Mouse (Mus musculus) ES-Bruce4 (cell line): ENCODE data around the gene Ptprm. TPM values are rescaled to one million over a fixed set of nuclear protein-coding genes. Genes with fewer than 3 reads are reported as not detected.

ENCODE experiments used
- H3K27ac ChIP-seq: 2 replicates; pipeline ENCODE4 v1.5.1; 2012; ENCODE audit warnings: low read length, inconsistent platforms; ENCODE audit not compliant: insufficient read depth
- H3K27me3 ChIP-seq: 2 replicates; pipeline ENCODE4 v1.6.1; 2012; ENCODE audit warnings: mild to moderate bottlenecking, low read length, inconsistent platforms; ENCODE audit not compliant: control insufficient read depth, poor library complexity, insufficient read depth, severe bottlenecking
- H3K36me3 ChIP-seq: 2 replicates; pipeline ENCODE4 v1.6.1; 2012; ENCODE audit warnings: inconsistent platforms, mild to moderate bottlenecking, low read length, moderate library complexity; ENCODE audit not compliant: control insufficient read depth, poor library complexity, insufficient read depth, severe bottlenecking
- H3K4me1 ChIP-seq: one replicate; pipeline ENCODE4 v1.8.1; 2011; ENCODE audit warnings: low read length; ENCODE audit not compliant: control insufficient read depth, insufficient read depth
- H3K4me3 ChIP-seq: 2 replicates; pipeline ENCODE4 v1.5.1; 2011; ENCODE audit warnings: low read depth, mild to moderate bottlenecking, low read length
- H3K9ac ChIP-seq: 2 replicates; pipeline ENCODE4 v1.6.1; 2012; ENCODE audit warnings: low read depth, mild to moderate bottlenecking, inconsistent platforms; ENCODE audit not compliant: poor library complexity, severe bottlenecking
- H3K9me3 ChIP-seq: replicated peaks from 2 replicates; pipeline ENCODE4 v1.6.1; 2012; ENCODE audit warnings: mild to moderate bottlenecking, low read length, inconsistent platforms; ENCODE audit not compliant: control insufficient read depth, poor library complexity, insufficient read depth, severe bottlenecking
- CTCF ChIP-seq: IDR thresholded peaks from one replicate; pipeline ENCODE4 v1.8.1; 2011; ENCODE audit warnings: low read depth, low read length
- EP300 ChIP-seq: IDR thresholded peaks from 2 replicates; pipeline ENCODE4 v1.6.1; 2011; ENCODE audit warnings: low read depth, low read length; ENCODE audit not compliant: insufficient read depth
- POLR2A ChIP-seq: IDR thresholded peaks from one replicate; pipeline ENCODE4 v1.8.1; 2011; ENCODE audit warnings: low read length; ENCODE audit not compliant: insufficient read depth
- polyA plus RNA-seq: library from polyadenylated mRNA; stranded (reverse); fragments of >200 nt; gene quantifications from 2 replicates; pipeline ENCODE4 v1.2.4, GENCODE M21; 2011; ENCODE audit warnings: low read depth; ENCODE audit not compliant: missing spikeins, insufficient read depth, insufficient read length

The Ptprm gene
- polyA plus RNA-seq, 1 experiment: 10.8 TPM

- H3K4me1 ChIP-seq: no peaks in the 10 kb centered on the region
- H3K27ac ChIP-seq: no peak overlapping the region
- H3K9me3 ChIP-seq: no peaks in the 10 kb centered on the region
- no peak overlapping the region for H3K4me3 ChIP-seq
- no peak for TF ChIP-seq CTCF
- no peak for TF ChIP-seq POLR2A
- TF ChIP-seq EP300: no peak
- H3K27me3 ChIP-seq: no peaks in the 10 kb centered on the region
- H3K9ac ChIP-seq: no peak overlapping the region
- no peaks in the 10 kb centered on the region for H3K36me3 ChIP-seq
Observed at GRCm38 (mm10) chr17:66696531-66697172, 657.6 kb downstream of the Ptprm start.

- Histone ChIP-seq H3K4me3 (no peak overlapping the region), H3K9ac (no peak overlapping the region), H3K36me3 (no peaks in the 10 kb centered on the region), H3K27me3 (no peaks in the 10 kb centered on the region), H3K4me1 (no peaks in the 10 kb centered on the region), H3K9me3 (no peaks in the 10 kb centered on the region), H3K27ac (no peak overlapping the region)
- TF ChIP-seq CTCF (no peak), EP300 (no peak), POLR2A (no peak)
Observed at GRCm38 (mm10) chr17:66694326-66694725, 659.9 kb downstream of the Ptprm start.

- Histone ChIP-seq H3K9ac (no peak overlapping the region), H3K9me3 (no peaks in the 10 kb centered on the region), H3K36me3 (no peaks in the 10 kb centered on the region), H3K27ac (no peak overlapping the region), H3K27me3 (no peaks in the 10 kb centered on the region), H3K4me1 (no peaks in the 10 kb centered on the region), H3K4me3 (no peak overlapping the region)
- TF ChIP-seq POLR2A: no peak
- no peak for TF ChIP-seq EP300
- no peak for TF ChIP-seq CTCF
Observed at GRCm38 (mm10) chr17:66693676-66694304, 660.5 kb downstream of the Ptprm start.

GRCm38 (mm10) chr17:66692941-66693675, 661.1 kb downstream of the Ptprm start:
- Histone ChIP-seq H3K27me3 (no peaks in the 10 kb centered on the region), H3K9me3 (no peaks in the 10 kb centered on the region), H3K4me1 (no peaks in the 10 kb centered on the region), H3K4me3 (no peak overlapping the region), H3K36me3 (no peaks in the 10 kb centered on the region), H3K9ac (no peak overlapping the region), H3K27ac (no peak overlapping the region)
- TF ChIP-seq EP300: no peak
- no peak for TF ChIP-seq CTCF
- no peak for TF ChIP-seq POLR2A

GRCm38 (mm10) chr17:66688179-66688578, 666.1 kb downstream of the Ptprm start:
- no peaks in the 10 kb centered on the region for H3K27me3 ChIP-seq
- no peaks in the 10 kb centered on the region for H3K9me3 ChIP-seq
- H3K9ac ChIP-seq: no peak overlapping the region
- TF ChIP-seq EP300 (no peak), POLR2A (no peak), CTCF (no peak)
- no peaks in the 10 kb centered on the region for H3K36me3 ChIP-seq
- no peaks in the 10 kb centered on the region for H3K4me1 ChIP-seq
- no peak overlapping the region for H3K4me3 ChIP-seq
- no peak overlapping the region for H3K27ac ChIP-seq

GRCm38 (mm10) chr17:66687543-66687942, 666.7 kb downstream of the Ptprm start:
- no peak overlapping the region for H3K9ac ChIP-seq
- TF ChIP-seq CTCF: no peak
- TF ChIP-seq POLR2A: no peak
- TF ChIP-seq EP300: no peak
- H3K4me1 ChIP-seq: no peaks in the 10 kb centered on the region
- no peaks in the 10 kb centered on the region for H3K9me3 ChIP-seq
- H3K4me3 ChIP-seq: no peak overlapping the region
- H3K36me3 ChIP-seq: no peaks in the 10 kb centered on the region
- H3K27me3 ChIP-seq: no peaks in the 10 kb centered on the region
- H3K27ac ChIP-seq: no peak overlapping the region
